Comparison of ENCODE assay signal across 24 mouse cellular contexts in genomic region chr4:83514183-83514582, GRCm38 (mm10).
"Had no signal": no experiment of that assay in that cellular context is flagged by ENCODE, and none has a peak within 500 bp of the region (broad histone marks: within the 10 kb centered on the region; RNA-seq: fewer than 3 reads in every experiment).

No protein-coding gene starts in this region.

- H3K9ac ChIP-seq: heart, embryonic 13.5 days; heart, embryonic 15.5 days; hindbrain, embryonic 12.5 days; hindbrain, embryonic 15.5 days; kidney, embryonic 15.5 days; limb, embryonic 13.5 days; limb, embryonic 15.5 days; liver, embryonic 12.5 days; liver, embryonic 14.5 days had no signal

- ATAC-seq: hindbrain, postnatal 0 days; intestine, embryonic 16.5 days; liver, embryonic 12.5 days had no signal

- H3K36me3 ChIP-seq: heart, embryonic 13.5 days; heart, embryonic 15.5 days; hindbrain, embryonic 10.5 days; hindbrain, embryonic 12.5 days; hindbrain, embryonic 15.5 days; kidney, embryonic 15.5 days; limb, embryonic 13.5 days; limb, embryonic 15.5 days; liver, embryonic 12.5 days had no signal

- H3K4me2 ChIP-seq: heart, embryonic 11.5 days; heart, embryonic 13.5 days; heart, embryonic 15.5 days; hindbrain, embryonic 12.5 days; hindbrain, embryonic 15.5 days; kidney, embryonic 15.5 days; limb, embryonic 13.5 days; limb, embryonic 15.5 days; liver, embryonic 12.5 days had no signal

- H3K27ac ChIP-seq: gastrocnemius, adult 2 months; heart, embryonic 13.5 days; heart, embryonic 15.5 days; hindbrain, embryonic 10.5 days; hindbrain, embryonic 12.5 days; hindbrain, embryonic 15.5 days; hindbrain, postnatal 0 days; kidney, embryonic 15.5 days; kidney, postnatal 0 days; limb, embryonic 13.5 days; limb, embryonic 15.5 days; liver, embryonic 12.5 days; liver, embryonic 14.5 days had no signal

- H3K4me1 ChIP-seq: heart, embryonic 13.5 days; heart, embryonic 15.5 days; hindbrain, embryonic 15.5 days; kidney, embryonic 15.5 days; limb, embryonic 13.5 days; limb, embryonic 15.5 days; liver, embryonic 12.5 days had no signal

- H3K4me3 ChIP-seq: gastrocnemius, adult 2 months; heart, embryonic 13.5 days; heart, embryonic 15.5 days; hindbrain, embryonic 10.5 days; hindbrain, embryonic 12.5 days; hindbrain, embryonic 15.5 days; kidney, embryonic 15.5 days; limb, embryonic 13.5 days; limb, embryonic 15.5 days; liver, embryonic 12.5 days had no signal

- H3K27me3 ChIP-seq: heart, embryonic 13.5 days; heart, embryonic 15.5 days; hindbrain, embryonic 12.5 days; hindbrain, embryonic 15.5 days; kidney, embryonic 15.5 days; limb, embryonic 13.5 days; limb, embryonic 15.5 days had no signal

- DNase-seq: gastrocnemius, adult 2 months; gastrocnemius, postnatal 10 days; gastrocnemius, postnatal 25 days; heart, postnatal 4 days; kidney, adult 11 months; kidney, adult 2 months; kidney, adult 9 months; kidney, postnatal 14 days; kidney, postnatal 36 days; left cerebral cortex, postnatal 4 days had no signal

- H3K9me3 ChIP-seq: heart, embryonic 13.5 days; heart, embryonic 15.5 days; hindbrain, embryonic 10.5 days; hindbrain, embryonic 12.5 days; hindbrain, embryonic 15.5 days; kidney, embryonic 15.5 days; limb, embryonic 13.5 days; limb, embryonic 15.5 days; liver, embryonic 12.5 days had no signal
